Mouse (Mus musculus): ENCODE measurements around the gene Ift74.
"Not testable (repeated sequence)": the region's sequence is repeated elsewhere in the genome, so short reads cannot be mapped to it uniquely, and the experiment has no call there.

Gene Ift74

GRCm38 (mm10) chr4:94613972-94614626 is at the start of gene Ift74:
Gene Ift74 (plus strand): TSS chr4:94614491.
- peak; percentile 79 to 84 for DNase-seq

DNA sequence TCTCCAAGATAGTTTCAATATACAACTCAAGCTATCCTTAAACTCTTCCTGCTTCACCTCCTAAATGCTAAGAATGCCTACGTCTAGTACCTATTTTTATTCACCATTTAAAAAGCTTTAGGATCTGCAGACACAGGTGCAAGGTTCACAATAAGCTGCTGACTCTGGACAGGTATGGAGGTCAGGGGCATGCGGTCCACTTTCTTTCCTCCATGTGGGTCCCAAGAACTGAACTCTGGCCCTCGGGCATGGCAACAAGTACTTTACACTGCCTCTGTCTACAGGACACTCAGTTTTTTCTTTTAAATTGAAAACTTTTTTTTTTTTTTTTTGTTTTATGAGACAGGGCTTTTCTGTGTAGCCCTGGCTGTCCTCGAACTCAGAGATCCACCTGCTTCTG is 41.6 kb upstream of the Ift74 start:
- DNase-seq: no peak

- no peak for DNase-seq
Measured at GRCm38 (mm10) chr4:94591765-94592381, 22.4 kb upstream of the Ift74 start.

DNA sequence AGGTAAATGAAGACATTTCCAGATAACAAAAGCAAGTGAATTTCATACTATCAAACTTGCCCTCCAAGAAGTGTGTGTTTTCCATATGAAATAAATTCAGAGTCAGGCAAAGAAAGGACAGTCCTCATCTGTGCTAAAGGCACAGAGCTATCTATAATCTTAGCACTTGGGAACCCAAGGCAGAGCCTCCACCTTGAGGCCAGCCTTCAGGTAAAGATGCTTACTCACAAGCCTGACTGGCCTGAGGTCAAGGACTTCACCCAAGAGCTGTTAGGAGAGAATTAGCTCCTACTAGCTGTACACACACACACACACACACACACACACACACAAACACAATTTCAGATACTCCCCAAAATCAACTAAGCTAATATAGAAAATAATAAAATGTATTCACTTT is 21.6 kb upstream of the Ift74 start:
- DNase-seq: no peak

GRCm38 (mm10) chr4:94601395-94601794 is 12.9 kb upstream of the Ift74 start:
- no peak for DNase-seq

- DNase-seq: no peak
Measured at GRCm38 (mm10) chr4:94602496-94603030, 11.7 kb upstream of the Ift74 start.

GRCm38 (mm10) chr4:94603031-94603629 is 11.2 kb upstream of the Ift74 start, which contains the start of gene Plaa:
Gene Plaa (minus strand): TSS chr4:94603244.
- peak; percentile 78 to 87 for DNase-seq

DNA sequence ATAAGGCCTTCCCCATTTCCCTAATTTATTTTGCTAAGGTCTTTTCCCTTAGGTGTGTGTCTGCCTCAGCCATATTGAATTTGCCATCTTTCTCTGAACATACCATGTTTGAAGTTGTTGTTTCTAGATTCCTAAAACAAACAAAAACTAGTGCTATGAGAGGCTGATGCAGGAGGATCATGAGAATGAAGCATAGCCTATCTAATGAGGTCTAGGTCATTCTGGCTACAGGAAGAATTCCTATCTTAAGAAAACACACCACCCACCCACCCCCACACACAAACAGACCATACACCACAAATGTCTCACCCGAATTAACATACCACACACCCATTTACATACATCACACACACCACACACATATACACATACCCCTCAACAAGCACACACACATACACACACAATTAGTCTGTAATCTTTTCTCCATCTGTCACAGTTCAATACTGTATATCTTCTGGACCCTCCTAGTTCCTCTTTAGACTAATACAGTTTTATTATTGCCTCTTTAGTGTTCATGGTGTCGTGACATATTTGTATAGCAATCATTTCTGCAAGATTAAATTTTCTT is 9.8 kb upstream of the Ift74 start:
- no peak for DNase-seq

GRCm38 (mm10) chr4:94605591-94605990 is 8.7 kb upstream of the Ift74 start:
- no peak for DNase-seq

- DNase-seq: no peak
Measured at GRCm38 (mm10) chr4:94610339-94610738, 4.0 kb upstream of the Ift74 start.

- no peak for DNase-seq
Measured at GRCm38 (mm10) chr4:94614627-94615006, 326 bp downstream of the Ift74 start.

DNA sequence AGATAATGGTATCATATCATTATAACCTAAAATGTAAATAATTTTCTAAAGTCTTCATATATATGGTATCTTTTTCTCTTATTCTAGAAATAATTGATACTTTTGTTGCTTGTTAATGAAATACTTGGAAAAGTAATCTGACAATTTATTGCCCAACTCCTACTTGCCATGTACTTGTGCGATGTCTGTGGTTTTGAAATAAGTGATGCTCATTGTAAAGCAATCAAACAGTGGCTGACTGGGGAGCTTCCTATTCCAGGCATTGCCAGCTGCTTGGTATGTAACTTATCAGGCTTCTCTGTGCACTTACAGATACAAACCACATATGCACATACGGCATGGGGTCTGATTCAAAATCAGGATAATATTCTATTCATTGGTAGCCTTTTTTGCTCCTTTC is 5.8 kb downstream of the Ift74 start:
- DNase-seq: no peak

DNA sequence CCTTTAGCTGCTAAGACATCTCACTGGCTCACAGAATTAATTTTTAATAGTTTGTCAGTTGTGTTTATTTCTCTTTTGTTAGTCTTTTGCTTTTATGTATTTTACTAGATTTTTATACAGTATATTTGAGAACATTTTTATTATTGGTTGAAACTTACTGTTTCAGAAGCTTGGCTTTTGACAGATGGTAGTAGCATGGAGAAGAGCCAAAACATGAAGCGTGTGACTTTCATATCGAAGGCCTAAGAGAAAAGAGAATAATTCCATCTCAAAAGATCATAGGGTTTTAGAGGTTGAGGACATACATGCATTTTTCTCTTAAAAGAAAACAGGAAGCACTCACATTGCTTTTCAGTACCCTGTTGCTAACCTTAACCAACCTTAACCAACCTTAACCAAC is 28.9 kb downstream of the Ift74 start:
- DNase-seq: no peak

GRCm38 (mm10) chr4:94649920-94650319 is 35.6 kb downstream of the Ift74 start, which contains the start of gene Lrrc19:
Gene Lrrc19 (minus strand): TSS chr4:94650144.
- no peak for DNase-seq

GRCm38 (mm10) chr4:94650426-94651175 is 36.3 kb downstream of the Ift74 start:
- not testable (repeated sequence) for DNase-seq

GRCm38 (mm10) chr4:94669718-94670117 is 55.4 kb downstream of the Ift74 start:
- no peak for DNase-seq

GRCm38 (mm10) chr4:94680662-94681061 is 66.4 kb downstream of the Ift74 start:
- DNase-seq: no peak

DNA sequence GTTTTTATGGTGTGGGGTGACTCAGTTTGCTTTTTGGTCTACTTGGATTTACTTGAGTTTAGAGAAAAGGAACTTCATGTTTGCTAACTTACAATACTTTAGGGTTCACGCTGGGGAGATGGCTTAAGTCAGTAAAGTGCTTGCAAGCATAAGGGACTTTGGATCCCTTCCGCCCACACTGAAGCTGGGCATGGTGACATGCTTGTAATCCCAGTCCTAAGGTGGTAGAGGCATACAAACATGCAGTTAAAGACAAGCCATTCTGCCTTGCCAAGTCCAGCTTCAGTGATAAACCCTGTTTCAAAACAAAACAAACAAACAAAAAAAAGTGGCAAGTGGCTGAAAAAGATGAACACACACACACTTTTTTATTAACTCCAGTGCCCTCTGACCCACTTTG is 66.9 kb downstream of the Ift74 start:
- DNase-seq: no peak

GRCm38 (mm10) chr4:94682029-94682428 is 67.7 kb downstream of the Ift74 start:
- no peak for DNase-seq

GRCm38 (mm10) chr4:94683305-94683704 is 69.0 kb downstream of the Ift74 start:
- no peak for DNase-seq

DNA sequence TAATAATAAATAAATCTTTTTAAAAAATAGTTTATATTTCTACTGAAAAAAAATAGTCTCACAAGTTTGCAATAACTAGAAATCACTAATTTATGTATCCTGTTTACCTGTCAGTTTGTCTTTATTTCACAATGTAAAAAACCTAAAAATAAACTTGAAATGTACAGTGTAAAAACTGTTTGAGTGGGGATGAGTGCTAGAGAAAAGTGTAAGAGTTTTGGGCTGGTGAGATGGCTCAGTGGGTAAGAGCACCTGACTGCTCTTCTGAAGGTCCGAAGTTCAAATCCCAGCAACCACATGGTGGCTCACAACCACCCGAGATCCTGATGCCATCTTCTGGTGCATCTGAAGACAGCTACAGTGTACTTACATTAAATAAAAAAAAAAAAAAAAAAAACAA is 75.5 kb downstream of the Ift74 start:
- DNase-seq: not testable (repeated sequence)

DNA sequence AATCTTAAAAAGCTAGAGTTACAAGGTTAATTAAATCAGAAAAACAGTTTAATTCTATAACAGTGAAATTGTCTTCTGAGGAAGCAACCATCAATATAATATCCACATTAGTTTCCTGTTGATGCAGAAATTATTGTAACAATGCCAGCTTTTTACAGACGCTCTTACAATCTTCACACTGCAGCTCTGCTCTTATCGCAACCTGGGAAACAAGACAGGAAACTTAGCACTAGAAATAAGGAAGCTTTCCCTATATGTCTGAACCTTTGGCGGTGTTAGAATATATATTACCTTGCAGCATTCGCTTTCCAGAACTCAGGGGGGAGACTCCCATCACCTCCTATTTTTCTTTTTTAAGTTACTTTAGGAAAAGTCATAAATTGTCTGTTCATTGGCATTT is 76.8 kb downstream of the Ift74 start:
- no peak for DNase-seq

DNA sequence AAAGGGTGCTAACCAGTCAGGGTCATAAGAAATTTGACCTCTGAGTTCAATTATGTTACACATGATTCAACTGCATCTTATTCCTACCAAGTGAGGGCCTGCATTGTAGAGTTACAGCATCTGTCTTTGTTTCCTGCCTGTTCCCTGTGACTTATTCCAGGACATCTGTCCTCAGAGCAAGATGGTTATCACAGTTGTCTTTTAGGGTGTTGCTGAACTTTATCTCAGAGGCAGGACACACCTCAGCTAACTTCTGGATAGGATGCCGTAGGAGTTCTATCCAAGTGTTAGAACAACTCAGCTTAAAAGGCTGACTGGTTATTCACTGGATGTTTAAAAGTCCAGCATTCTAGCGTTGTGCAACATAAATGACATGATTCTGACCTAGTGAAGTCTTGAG is 77.9 kb downstream of the Ift74 start:
- no peak for DNase-seq
